Mouse (Mus musculus): Measurements from ENCODE around the gene Tcte2.

DNA sequence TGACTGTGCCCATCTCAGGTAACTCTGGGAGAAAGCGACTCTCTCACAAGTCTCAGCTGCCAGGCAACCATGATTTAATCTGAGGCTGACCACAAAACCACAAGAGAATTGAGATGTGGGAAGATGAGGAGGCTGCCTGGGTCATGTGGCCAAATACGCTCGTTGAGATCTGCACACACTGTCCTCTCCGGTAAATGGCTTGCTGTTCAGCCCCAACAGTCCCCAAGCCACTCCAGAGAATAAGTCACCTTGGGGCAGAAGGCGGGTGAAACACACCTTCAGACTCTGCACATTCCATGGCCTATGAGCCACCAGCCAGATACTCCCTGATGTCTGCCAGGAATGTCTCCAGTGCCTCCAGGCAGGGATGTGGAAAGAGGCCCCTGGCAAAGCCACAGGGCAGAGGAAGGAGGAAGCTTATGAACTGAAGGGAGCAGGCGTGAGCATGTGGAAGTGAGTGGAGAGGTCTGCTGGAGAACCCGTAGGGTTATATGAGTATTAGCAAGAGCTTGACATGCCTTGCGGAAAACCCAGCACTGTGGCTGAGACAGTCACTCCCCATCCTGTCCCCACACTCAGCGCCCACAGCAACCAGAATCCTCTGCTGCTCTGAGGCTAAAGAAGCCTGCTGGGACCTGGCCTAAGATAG, 79.1 kb downstream of the Tcte2 start:
- no peak for TF ChIP-seq CTCF (IDR thresholded peaks at IDR 0.05; ENCODE audit: extremely low read depth, insufficient read depth, low read length)
- TF ChIP-seq POLR2A (IDR thresholded peaks at IDR 0.05; ENCODE audit: extremely low read depth, insufficient read depth, low read length) = no peak
